Mouse (Mus musculus) ES-CJ7 (cell line): ENCODE data around the gene Cacna2d2.

Experiments used
- DNase-seq: peaks from one replicate; pipeline ENCODE4 v3.0.0; 2011; ENCODE audit warnings: low read depth, low spot score

Gene Cacna2d2

GRCm38 (mm10) chr9:107462907-107463306, 63.5 kb downstream of the Cacna2d2 start:
- DNase-seq = no peak

- DNase-seq = peak; percentile 79
These were observed 64.1 kb downstream of the Cacna2d2 start for GRCm38 (mm10) chr9:107463509-107463908.

- no peak for DNase-seq
These were observed 64.7 kb downstream of the Cacna2d2 start for GRCm38 (mm10) chr9:107464130-107464529.

GRCm38 (mm10) chr9:107465657-107466056, 66.2 kb downstream of the Cacna2d2 start:
- DNase-seq = no peak

GRCm38 (mm10) chr9:107469213-107469795, 69.9 kb downstream of the Cacna2d2 start:
- no peak for DNase-seq

GRCm38 (mm10) chr9:107470427-107470826, 71.0 kb downstream of the Cacna2d2 start:
- no peak for DNase-seq

- DNase-seq = no peak
These were observed 74.6 kb downstream of the Cacna2d2 start for GRCm38 (mm10) chr9:107474016-107474415.

GRCm38 (mm10) chr9:107478979-107479378, 79.6 kb downstream of the Cacna2d2 start:
- DNase-seq = peak; percentile 70

- peak; percentile 61 for DNase-seq
These were observed 80.2 kb downstream of the Cacna2d2 start for GRCm38 (mm10) chr9:107479593-107479992.

- peak; percentile 56 for DNase-seq
These were observed 81.2 kb downstream of the Cacna2d2 start for GRCm38 (mm10) chr9:107480477-107481069.

GRCm38 (mm10) chr9:107481340-107481739, 81.9 kb downstream of the Cacna2d2 start:
- no peak for DNase-seq

- DNase-seq = no peak
These were observed 82.6 kb downstream of the Cacna2d2 start for GRCm38 (mm10) chr9:107482004-107482403.

GRCm38 (mm10) chr9:107482770-107483169, 83.4 kb downstream of the Cacna2d2 start:
- DNase-seq = peak; percentile 28

GRCm38 (mm10) chr9:107483714-107484113, 84.3 kb downstream of the Cacna2d2 start:
- DNase-seq = no peak

GRCm38 (mm10) chr9:107484302-107484701, 84.9 kb downstream of the Cacna2d2 start:
- DNase-seq = no peak

GRCm38 (mm10) chr9:107484766-107485165, 85.4 kb downstream of the Cacna2d2 start:
- DNase-seq = no peak

- DNase-seq = peak; percentile 78
These were observed 86.7 kb downstream of the Cacna2d2 start for GRCm38 (mm10) chr9:107486086-107486485.

- DNase-seq = peak; percentile 67
These were observed 87.3 kb downstream of the Cacna2d2 start for GRCm38 (mm10) chr9:107486507-107487225.

GRCm38 (mm10) chr9:107490146-107490545, 90.7 kb downstream of the Cacna2d2 start:
- DNase-seq = no peak

- DNase-seq = no peak
These were observed 91.2 kb downstream of the Cacna2d2 start for GRCm38 (mm10) chr9:107490625-107491024.

- DNase-seq = no peak
These were observed 94.1 kb downstream of the Cacna2d2 start for GRCm38 (mm10) chr9:107493511-107493910.

GRCm38 (mm10) chr9:107494238-107494637, 94.8 kb downstream of the Cacna2d2 start:
- no peak for DNase-seq

GRCm38 (mm10) chr9:107496359-107496758, 96.9 kb downstream of the Cacna2d2 start:
- no peak for DNase-seq
